Mouse (Mus musculus) right cerebral cortex, postnatal 10 days (tissue): ENCODE results near the gene Man2b2.

ENCODE experiments used
- DNase-seq, 2 experiments: peaks; one replicate each; pipeline ENCODE4 v3.0.0; 2021; ENCODE audit warnings: low spot score in 2 of 2

Gene Man2b2

GRCm38 (mm10) chr5:36835933-36836332 lies 5.5 kb upstream of the Man2b2 start:
- peak; percentile 88 to 90 for DNase-seq

GRCm38 (mm10) chr5:36831272-36831671 lies 819 bp upstream of the Man2b2 start:
- peak; percentile 63 to 79 for DNase-seq

- no peak for DNase-seq
Observed at GRCm38 (mm10) chr5:36829098-36829497, 1.4 kb downstream of the Man2b2 start.

GRCm38 (mm10) chr5:36822907-36823306 lies 7.5 kb downstream of the Man2b2 start:
- DNase-seq: no peak

GRCm38 (mm10) chr5:36820142-36820541 lies 10.3 kb downstream of the Man2b2 start:
- peak in 1 of 2 experiments; percentile 69 for DNase-seq

GRCm38 (mm10) chr5:36819742-36820141 lies 10.7 kb downstream of the Man2b2 start:
- DNase-seq: no peak

- DNase-seq: no peak
Observed at GRCm38 (mm10) chr5:36817738-36818137, 12.7 kb downstream of the Man2b2 start.

- DNase-seq: no peak
Observed at GRCm38 (mm10) chr5:36814554-36814953, 15.9 kb downstream of the Man2b2 start.

GRCm38 (mm10) chr5:36811413-36811812 lies 19.0 kb downstream of the Man2b2 start:
- DNase-seq: peak; percentile 68 to 73

GRCm38 (mm10) chr5:36810634-36811033 lies 19.8 kb downstream of the Man2b2 start:
- DNase-seq: no peak

- DNase-seq: no peak
Observed at GRCm38 (mm10) chr5:36809123-36809522, 21.3 kb downstream of the Man2b2 start.

- peak in 1 of 2 experiments; percentile 17 for DNase-seq
Observed at GRCm38 (mm10) chr5:36807106-36807505, 23.3 kb downstream of the Man2b2 start.

- no peak for DNase-seq
Observed at GRCm38 (mm10) chr5:36797291-36797690, 33.2 kb downstream of the Man2b2 start.

GRCm38 (mm10) chr5:36796296-36797014 lies 34.0 kb downstream of the Man2b2 start, which contains the start of gene Mrfap1:
Mrfap1 (minus strand) TSS chr5:36796772.
- DNase-seq: peak; percentile 94 to 96

- peak; percentile 79 to 84 for DNase-seq
Observed at GRCm38 (mm10) chr5:36795647-36796295, 34.7 kb downstream of the Man2b2 start.

- no peak for DNase-seq
Observed at GRCm38 (mm10) chr5:36791861-36792260, 38.6 kb downstream of the Man2b2 start.

GRCm38 (mm10) chr5:36786052-36786451 lies 44.4 kb downstream of the Man2b2 start:
- DNase-seq: no peak

- no peak for DNase-seq
Observed at GRCm38 (mm10) chr5:36779512-36779911, 50.9 kb downstream of the Man2b2 start.

GRCm38 (mm10) chr5:36778901-36779300 lies 51.6 kb downstream of the Man2b2 start:
- no peak for DNase-seq

- no peak for DNase-seq
Observed at GRCm38 (mm10) chr5:36777186-36777585, 53.3 kb downstream of the Man2b2 start.

- no peak for DNase-seq
Observed at GRCm38 (mm10) chr5:36776021-36776575, 54.4 kb downstream of the Man2b2 start.

GRCm38 (mm10) chr5:36775317-36775716 lies 55.1 kb downstream of the Man2b2 start:
- DNase-seq: no peak

- no peak for DNase-seq
Observed at GRCm38 (mm10) chr5:36772586-36772985, 57.9 kb downstream of the Man2b2 start.
